Mouse (Mus musculus) embryonic fibroblast, embryonic 13.5 days (primary cell): ENCODE data around the gene Eml4.

Experiments
- CTCF ChIP-seq: IDR thresholded peaks from 2 replicates; pipeline ENCODE4 v1.5.1; 2011; ENCODE audit warnings: mild to moderate bottlenecking, control low read depth, low read length, moderate library complexity, borderline replicate concordance; ENCODE audit not compliant: insufficient read depth
- POLR2A ChIP-seq: IDR thresholded peaks from 2 replicates; pipeline ENCODE4 v1.6.1; 2011; ENCODE audit warnings: low read depth, mild to moderate bottlenecking, control low read depth, low read length, moderate library complexity

GRCm38 (mm10) chr17:83524753-83525152, 174.0 kb downstream of the Eml4 start:
- no peak for TF ChIP-seq CTCF
- TF ChIP-seq POLR2A: no peak
